Mouse (Mus musculus): ENCODE results near the gene Dennd5b. TPM values are rescaled to one million over a fixed set of nuclear protein-coding genes. Genes with fewer than 3 reads are reported as not detected.

Dennd5b gene
- total and polyA plus RNA-seq, 2 experiments from 2014 or later: 11.9 to 42.4 TPM

- 80% methylated on average over 5 of the region's 5 CpGs for WGBS
- ATAC-seq: no peak
- TF ChIP-seq CTCF (IDR thresholded peaks at IDR 0.05; ENCODE audit: low read depth): no peak
- no peaks in the 10 kb centered on the region for H3K27me3 ChIP-seq (ENCODE audit: insufficient read depth, low read length)
- no peak overlapping the region for H3K27ac ChIP-seq
- H3K36me3 ChIP-seq (ENCODE audit: insufficient read depth, low read length): peaks cover 19% of the 10 kb centered on the region; the same call in 1 of the 2 replicates
- no peak overlapping the region for H3K4me2 ChIP-seq (ENCODE audit: low read depth, low read length)
- no peak overlapping the region for H3K4me3 ChIP-seq (ENCODE audit: low read length)
- no peak overlapping the region for H3K9ac ChIP-seq (replicated peaks; ENCODE audit: low read length)
- H3K9me3 ChIP-seq (ENCODE audit: low read length): no peaks in the 10 kb centered on the region
- no peak for DNase-seq (ENCODE audit: low spot score)
- H3K4me1 ChIP-seq (ENCODE audit: insufficient read depth, low read length): no peaks in the 10 kb centered on the region
Measured at GRCm38 (mm10) chr6:149018431-149018830, 83.0 kb downstream of the Dennd5b start.

- peak; percentile 68 for TF ChIP-seq CTCF (IDR thresholded peaks at IDR 0.05; ENCODE audit: low read depth)
- H3K4me2 ChIP-seq (ENCODE audit: low read depth, low read length): no peak overlapping the region
- no peaks in the 10 kb centered on the region for H3K27me3 ChIP-seq (ENCODE audit: insufficient read depth, low read length)
- H3K9me3 ChIP-seq (ENCODE audit: low read length): no peaks in the 10 kb centered on the region
- peak; percentile 75 for DNase-seq (ENCODE audit: low spot score)
- no peaks in the 10 kb centered on the region for H3K4me1 ChIP-seq (ENCODE audit: insufficient read depth, low read length)
- peaks cover 28% of the 10 kb centered on the region for H3K36me3 ChIP-seq (ENCODE audit: insufficient read depth, low read length)
- H3K4me3 ChIP-seq (ENCODE audit: low read length): no peak overlapping the region
- H3K9ac ChIP-seq (replicated peaks; ENCODE audit: low read length): no peak overlapping the region
- peak; percentile 51; the same call in 1 of the 2 replicates for ATAC-seq
- H3K27ac ChIP-seq: no peak overlapping the region
Measured at GRCm38 (mm10) chr6:149010766-149011301, 90.6 kb downstream of the Dennd5b start.

GRCm38 (mm10) chr6:149005009-149005408 lies 96.5 kb downstream of the Dennd5b start:
- TF ChIP-seq CTCF (IDR thresholded peaks at IDR 0.05; ENCODE audit: low read depth): no peak
- Histone ChIP-seq H3K4me1 (ENCODE audit: insufficient read depth, low read length) (no peaks in the 10 kb centered on the region), H3K4me3 (ENCODE audit: low read length) (no peak overlapping the region), H3K27ac (no peak overlapping the region), H3K27me3 (ENCODE audit: insufficient read depth, low read length) (no peaks in the 10 kb centered on the region), H3K9me3 (ENCODE audit: low read length) (no peaks in the 10 kb centered on the region), H3K9ac (replicated peaks; ENCODE audit: low read length) (no peak overlapping the region), H3K36me3 (ENCODE audit: insufficient read depth, low read length) (peaks cover 59% of the 10 kb centered on the region), H3K4me2 (ENCODE audit: low read depth, low read length) (no peak overlapping the region)
- DNase-seq (ENCODE audit: low spot score) (no peak), ATAC-seq (no peak)
- WGBS: 80% methylated on average over 7 of the region's 7 CpGs

GRCm38 (mm10) chr6:148994327-148994999 lies 107.0 kb downstream of the Dennd5b start:
- Histone ChIP-seq H3K36me3 (ENCODE audit: insufficient read depth, low read length) (peaks cover 28% of the 10 kb centered on the region; the same call in 1 of the 2 replicates), H3K4me3 (ENCODE audit: low read length) (no peak overlapping the region), H3K4me2 (ENCODE audit: low read depth, low read length) (no peak overlapping the region), H3K27ac (no peak overlapping the region), H3K27me3 (ENCODE audit: insufficient read depth, low read length) (no peaks in the 10 kb centered on the region), H3K9ac (replicated peaks; ENCODE audit: low read length) (no peak overlapping the region), H3K4me1 (ENCODE audit: insufficient read depth, low read length) (no peaks in the 10 kb centered on the region), H3K9me3 (ENCODE audit: low read length) (no peaks in the 10 kb centered on the region)
- DNase-seq (ENCODE audit: low spot score) (no peak), ATAC-seq (peak; percentile 51; the same call in 1 of the 2 replicates)
- 55% methylated on average over 5 of the region's 5 CpGs for WGBS
- TF ChIP-seq CTCF (IDR thresholded peaks at IDR 0.05; ENCODE audit: low read depth): no peak

GRCm38 (mm10) chr6:148993117-148994077 lies 108.1 kb downstream of the Dennd5b start:
- Histone ChIP-seq H3K27me3 (ENCODE audit: insufficient read depth, low read length) (no peaks in the 10 kb centered on the region), H3K9me3 (ENCODE audit: low read length) (no peaks in the 10 kb centered on the region), H3K27ac (no peak overlapping the region), H3K4me2 (ENCODE audit: low read depth, low read length) (no peak overlapping the region), H3K9ac (replicated peaks; ENCODE audit: low read length) (no peak overlapping the region), H3K4me1 (ENCODE audit: insufficient read depth, low read length) (no peaks in the 10 kb centered on the region), H3K36me3 (ENCODE audit: insufficient read depth, low read length) (peaks cover 28% of the 10 kb centered on the region; the same call in 1 of the 2 replicates), H3K4me3 (ENCODE audit: low read length) (no peak overlapping the region)
- DNase-seq (ENCODE audit: low spot score): peak; percentile 73
- WGBS: 18% methylated on average over 9 of the region's 9 CpGs
- peak; percentile 64 for TF ChIP-seq CTCF (IDR thresholded peaks at IDR 0.05; ENCODE audit: low read depth)
- ATAC-seq: peak; percentile 83

- H3K4me2 ChIP-seq (ENCODE audit: low read depth, low read length): no peak overlapping the region
- DNase-seq (ENCODE audit: low spot score): no peak
- no peak for ATAC-seq
Measured at GRCm38 (mm10) chr6:148992373-148993116, 108.9 kb downstream of the Dennd5b start.

More at GRCm38 (mm10) chr6:148992373-148993116, 108.9 kb downstream of the Dennd5b start:
- H3K4me1 ChIP-seq (ENCODE audit: insufficient read depth, low read length): no peaks in the 10 kb centered on the region
- H3K27me3 ChIP-seq (ENCODE audit: insufficient read depth, low read length): no peaks in the 10 kb centered on the region
- no peak overlapping the region for H3K4me3 ChIP-seq (ENCODE audit: low read length)
- no peak overlapping the region for H3K9ac ChIP-seq (replicated peaks; ENCODE audit: low read length)
- no peak overlapping the region for H3K27ac ChIP-seq
- peaks cover 24% of the 10 kb centered on the region; the same call in 1 of the 2 replicates for H3K36me3 ChIP-seq (ENCODE audit: insufficient read depth, low read length)
- no peaks in the 10 kb centered on the region for H3K9me3 ChIP-seq (ENCODE audit: low read length)
- 26% methylated on average over 4 of the region's 4 CpGs for WGBS
- TF ChIP-seq CTCF (IDR thresholded peaks at IDR 0.05; ENCODE audit: low read depth): no peak

Measured in hindbrain, postnatal 0 days (tissue).